Mouse (Mus musculus): ENCODE data around the gene Homer3. TPM values are rescaled to one million over a fixed set of nuclear protein-coding genes. Genes with fewer than 3 reads are reported as not detected.

The Homer3 gene
- polyA plus RNA-seq (2015; fragmentation: Nextera tagmentation; extraction: Ambion mirVana): 34.1 and 37.2 TPM in 2 replicates

DNA sequence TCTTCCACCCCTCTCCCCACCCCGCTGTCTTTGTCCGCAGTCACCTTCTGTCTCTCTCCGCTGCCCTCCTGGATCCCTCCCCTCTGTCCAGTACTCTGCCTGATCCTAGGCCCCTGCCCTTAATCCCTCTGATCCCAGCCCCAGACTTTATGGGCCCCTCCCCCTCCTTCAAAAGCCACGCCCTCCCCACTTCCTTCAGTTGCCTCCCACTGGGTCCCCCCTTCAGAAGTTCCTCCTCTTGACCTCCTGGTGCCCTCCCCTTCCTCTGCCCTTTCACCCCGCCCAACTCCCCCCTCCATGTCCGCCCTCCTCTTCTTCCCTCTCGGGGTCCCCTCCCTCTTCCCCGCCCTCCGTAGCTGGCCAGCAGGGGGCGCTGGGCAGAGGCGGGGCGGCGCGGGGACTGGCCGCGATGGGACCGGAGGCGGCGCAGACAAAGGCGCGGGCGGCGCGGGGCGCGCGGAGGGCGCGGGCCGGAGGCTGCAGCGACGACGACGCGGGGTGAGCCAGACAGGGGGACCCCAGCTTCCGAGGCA, at the start of gene Homer3:
Homer3 (plus strand) TSS at position 225 of the 533 bp plus-strand sequence.
- H3K27ac ChIP-seq (replicated peaks): peak within 1 kb of the TSS; percentile 79
- ATAC-seq (ENCODE audit: extremely low read depth, insufficient number of reproducible peaks, low FRiP score, low TSS enrichment): peak; percentile 77
- peak within 1 kb of the TSS; percentile 75 for H3K4me3 ChIP-seq
- H3K9me3 ChIP-seq: 0 out of 2 replicates have a peak, but pooled peaks cover 3% of the 10 kb centered on the region
- WGBS: 0% methylated on average over 35 of the region's 36 CpGs
- H3K36me3 ChIP-seq: peaks cover 33% of the 10 kb centered on the region
- peak within 1 kb of the TSS; percentile 75 for H3K4me2 ChIP-seq
- peak within 1 kb of the TSS; percentile 95 for H3K9ac ChIP-seq
- H3K4me1 ChIP-seq: peaks cover 56% of the 10 kb centered on the region
- no peaks in the 10 kb centered on the region for H3K27me3 ChIP-seq (replicated peaks)

GRCm38 (mm10) chr8:70233606-70234005, 49.0 kb upstream of the Homer3 start:
- H3K4me2 ChIP-seq: peak overlapping the region; percentile 98
- ATAC-seq (ENCODE audit: extremely low read depth, insufficient number of reproducible peaks, low FRiP score, low TSS enrichment): no peak
- H3K9ac ChIP-seq: peak overlapping the region; percentile 90
- peaks cover 50% of the 10 kb centered on the region for H3K36me3 ChIP-seq
- peak overlapping the region; percentile 76 for H3K4me3 ChIP-seq
- H3K4me1 ChIP-seq: peaks cover 25% of the 10 kb centered on the region
- peak overlapping the region; percentile 93; the same call in 1 of the 2 replicates for H3K27ac ChIP-seq (replicated peaks)
- 6% methylated on average over 13 of the region's 13 CpGs for WGBS
- no peaks in the 10 kb centered on the region for H3K27me3 ChIP-seq (replicated peaks)
- H3K9me3 ChIP-seq: no peaks in the 10 kb centered on the region

GRCm38 (mm10) chr8:70234080-70234780, 48.4 kb upstream of the Homer3 start, which contains the start of the genes Sugp2 and Armc6:
Gene Sugp2 (plus strand): TSS chr8:70234226.
Gene Armc6 (minus strand): TSS chr8:70234466.
- Histone ChIP-seq H3K9me3 (no peaks in the 10 kb centered on the region), H3K27me3 (replicated peaks) (no peaks in the 10 kb centered on the region), H3K36me3 (peaks cover 50% of the 10 kb centered on the region), H3K27ac (replicated peaks) (peak within 1 kb of the TSS; percentile 93), H3K4me1 (peaks cover 25% of the 10 kb centered on the region), H3K4me2 (peak within 1 kb of the TSS; percentile 98), H3K4me3 (peak within 1 kb of the TSS; percentile 76), H3K9ac (peak within 1 kb of the TSS; percentile 90)
- ATAC-seq (ENCODE audit: extremely low read depth, insufficient number of reproducible peaks, low FRiP score, low TSS enrichment): peak; percentile 88
- WGBS: under 1% methylated on average over 67 of the region's 67 CpGs

DNA sequence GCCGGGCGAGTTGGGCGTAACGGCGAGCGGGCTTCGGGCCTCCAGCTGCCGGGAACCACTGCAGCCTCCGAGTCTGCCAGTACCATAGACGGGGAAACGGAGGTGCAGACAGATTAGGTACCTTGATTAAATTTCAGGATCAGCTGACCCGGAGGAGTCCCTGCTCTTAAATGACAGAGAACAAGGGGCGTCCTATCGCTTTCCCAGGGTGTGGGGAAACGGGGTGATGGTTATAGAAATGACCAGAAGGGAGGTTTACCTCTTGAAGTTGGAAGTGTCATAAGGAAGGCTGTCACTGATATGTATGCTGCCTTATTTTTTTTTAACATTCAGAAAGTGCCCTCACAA, 47.9 kb upstream of the Homer3 start:
- Histone ChIP-seq H3K9ac (peak overlapping the region; percentile 90), H3K4me2 (peak overlapping the region; percentile 98), H3K36me3 (peaks cover 50% of the 10 kb centered on the region), H3K9me3 (no peaks in the 10 kb centered on the region), H3K27ac (replicated peaks) (peak overlapping the region; percentile 93), H3K27me3 (replicated peaks) (no peaks in the 10 kb centered on the region), H3K4me1 (peaks cover 25% of the 10 kb centered on the region), H3K4me3 (peak overlapping the region; percentile 76)
- no peak for ATAC-seq (ENCODE audit: extremely low read depth, insufficient number of reproducible peaks, low FRiP score, low TSS enrichment)
- WGBS: 0% methylated on average over 15 of the region's 15 CpGs

DNA sequence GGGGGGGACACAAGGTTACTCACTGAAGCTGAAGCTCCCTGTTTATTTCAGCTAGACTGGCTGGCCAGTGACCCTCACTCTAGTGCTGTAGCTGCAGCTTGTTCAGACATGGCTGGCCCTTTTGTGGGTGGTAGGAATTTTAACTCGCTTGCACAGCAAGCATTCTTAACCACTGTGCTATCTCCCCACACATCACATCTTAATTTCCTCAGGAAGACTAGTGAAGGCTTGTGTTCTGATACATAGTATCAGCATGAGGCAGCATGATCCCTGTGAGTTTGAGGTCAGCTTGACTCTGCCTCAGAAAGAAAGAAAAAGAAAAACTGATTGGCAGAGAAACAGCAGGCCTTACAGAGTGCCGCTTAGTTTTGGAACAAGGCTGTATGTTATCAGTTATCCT, 44.8 kb upstream of the Homer3 start:
- Histone ChIP-seq H3K4me2 (no peak overlapping the region), H3K4me3 (no peak overlapping the region), H3K27ac (replicated peaks) (no peak overlapping the region), H3K4me1 (peaks cover 25% of the 10 kb centered on the region), H3K36me3 (peaks cover 65% of the 10 kb centered on the region), H3K27me3 (replicated peaks) (no peaks in the 10 kb centered on the region), H3K9me3 (no peaks in the 10 kb centered on the region), H3K9ac (no peak overlapping the region)
- ATAC-seq (ENCODE audit: extremely low read depth, insufficient number of reproducible peaks, low FRiP score, low TSS enrichment): no peak
- WGBS: 75% methylated on average over 2 of the region's 2 CpGs

DNA sequence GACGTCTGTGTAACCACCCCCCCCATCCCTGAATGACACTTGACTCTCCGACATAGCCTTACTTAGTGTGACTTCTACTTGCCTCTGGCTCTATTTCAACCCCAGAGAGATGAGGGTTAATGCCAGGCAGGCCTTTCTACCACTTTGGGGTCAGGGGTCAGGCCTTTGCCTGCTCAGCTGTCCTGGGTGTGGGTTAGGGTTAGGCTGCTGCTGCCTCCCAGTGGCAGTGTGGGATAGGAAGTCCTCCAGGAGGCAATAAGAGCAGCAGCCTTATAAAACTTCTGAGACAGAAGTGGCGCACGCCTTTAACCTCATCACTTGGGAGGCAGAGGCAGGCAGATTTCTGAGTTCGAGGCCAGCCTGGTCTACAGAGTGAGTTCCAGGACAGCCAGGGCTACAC, 42.0 kb upstream of the Homer3 start:
- no peak overlapping the region for H3K4me3 ChIP-seq
- H3K27ac ChIP-seq (replicated peaks): no peak overlapping the region
- H3K4me1 ChIP-seq: peaks cover 10% of the 10 kb centered on the region
- no peak overlapping the region for H3K9ac ChIP-seq
- ATAC-seq (ENCODE audit: extremely low read depth, insufficient number of reproducible peaks, low FRiP score, low TSS enrichment): no peak
- no peak overlapping the region for H3K4me2 ChIP-seq
- no peaks in the 10 kb centered on the region for H3K9me3 ChIP-seq
- 90% methylated on average over 5 of the region's 5 CpGs for whole genome bisulfite sequencing
- no peaks in the 10 kb centered on the region for H3K27me3 ChIP-seq (replicated peaks)
- H3K36me3 ChIP-seq: peaks cover 91% of the 10 kb centered on the region

GRCm38 (mm10) chr8:70246622-70247021, 36.0 kb upstream of the Homer3 start:
- WGBS: 86% methylated on average over 6 of the region's 6 CpGs
- Histone ChIP-seq H3K36me3 (peaks cover 98% of the 10 kb centered on the region), H3K9me3 (no peaks in the 10 kb centered on the region), H3K27me3 (replicated peaks) (no peaks in the 10 kb centered on the region), H3K4me2 (no peak overlapping the region), H3K9ac (no peak overlapping the region), H3K4me1 (peaks cover 2% of the 10 kb centered on the region; the same call in 1 of the 2 replicates), H3K27ac (replicated peaks) (no peak overlapping the region), H3K4me3 (no peak overlapping the region)
- no peak for ATAC-seq (ENCODE audit: extremely low read depth, insufficient number of reproducible peaks, low FRiP score, low TSS enrichment)

DNA sequence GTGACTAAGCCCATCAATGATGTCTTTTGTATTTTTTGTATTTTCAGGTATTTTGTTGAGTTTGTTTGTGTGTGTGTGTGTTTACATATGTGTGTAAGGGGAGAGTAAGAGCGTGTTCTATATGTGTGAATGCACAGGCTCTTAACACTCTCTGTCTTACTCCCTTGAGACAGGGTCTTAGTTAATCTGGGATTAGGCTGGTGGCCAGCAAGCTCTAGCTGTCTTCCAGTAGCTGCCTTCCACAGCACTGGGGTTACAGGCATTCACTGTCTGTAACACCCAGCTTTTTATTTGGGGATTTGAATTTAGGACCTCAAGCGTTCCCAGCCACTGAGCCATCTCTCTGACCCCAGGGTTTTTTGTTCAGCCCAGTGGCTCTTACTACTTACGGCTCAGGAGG, 34.8 kb upstream of the Homer3 start:
- Histone ChIP-seq H3K27me3 (replicated peaks) (no peaks in the 10 kb centered on the region), H3K9me3 (no peaks in the 10 kb centered on the region), H3K27ac (replicated peaks) (no peak overlapping the region), H3K9ac (no peak overlapping the region), H3K4me2 (no peak overlapping the region), H3K36me3 (peaks cover 98% of the 10 kb centered on the region), H3K4me1 (peaks cover 2% of the 10 kb centered on the region; the same call in 1 of the 2 replicates), H3K4me3 (no peak overlapping the region)
- no peak for ATAC-seq (ENCODE audit: extremely low read depth, insufficient number of reproducible peaks, low FRiP score, low TSS enrichment)
- 94% methylated on average over 3 of the region's 3 CpGs for WGBS

DNA sequence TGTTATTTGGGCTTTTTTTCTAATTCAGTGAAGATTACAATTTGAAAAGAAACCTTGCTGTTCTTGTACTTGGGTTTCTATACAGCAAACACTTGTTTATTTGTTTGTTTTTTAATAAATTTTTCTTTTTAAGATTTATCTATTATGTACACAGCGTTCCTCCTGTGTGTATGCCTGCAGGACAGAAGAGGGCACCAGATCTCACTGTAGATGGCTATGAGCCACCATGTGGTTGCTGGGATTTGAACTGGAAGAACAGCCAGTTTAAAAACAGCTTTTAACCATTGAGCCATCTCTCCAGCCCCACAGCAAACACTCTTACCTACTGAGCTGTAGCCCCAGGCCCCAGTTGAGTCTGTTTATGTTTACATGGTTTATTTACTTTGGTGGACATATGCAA, 28.0 kb upstream of the Homer3 start:
- WGBS: 79% methylated on average over 1 of the region's 1 CpGs
- Histone ChIP-seq H3K27me3 (replicated peaks) (no peaks in the 10 kb centered on the region), H3K4me1 (peaks cover 16% of the 10 kb centered on the region), H3K4me3 (no peak overlapping the region), H3K36me3 (peaks cover 99% of the 10 kb centered on the region), H3K9me3 (no peaks in the 10 kb centered on the region), H3K9ac (no peak overlapping the region), H3K4me2 (no peak overlapping the region), H3K27ac (replicated peaks) (no peak overlapping the region)
- ATAC-seq (ENCODE audit: extremely low read depth, insufficient number of reproducible peaks, low FRiP score, low TSS enrichment): no peak

GRCm38 (mm10) chr8:70257456-70257855, 25.2 kb upstream of the Homer3 start:
- Histone ChIP-seq H3K27ac (replicated peaks) (no peak overlapping the region), H3K27me3 (replicated peaks) (no peaks in the 10 kb centered on the region), H3K4me1 (peaks cover 16% of the 10 kb centered on the region), H3K4me3 (no peak overlapping the region), H3K9me3 (no peaks in the 10 kb centered on the region), H3K36me3 (peaks cover 99% of the 10 kb centered on the region), H3K4me2 (no peak overlapping the region), H3K9ac (no peak overlapping the region)
- WGBS: 86% methylated on average over 3 of the region's 3 CpGs
- no peak for ATAC-seq (ENCODE audit: extremely low read depth, insufficient number of reproducible peaks, low FRiP score, low TSS enrichment)

GRCm38 (mm10) chr8:70258600-70258999, 24.0 kb upstream of the Homer3 start:
- 71% methylated on average over 5 of the region's 5 CpGs for WGBS
- H3K4me1 ChIP-seq: peaks cover 16% of the 10 kb centered on the region
- no peak for ATAC-seq (ENCODE audit: extremely low read depth, insufficient number of reproducible peaks, low FRiP score, low TSS enrichment)
- peak overlapping the region; percentile 44; the same call in 1 of the 2 replicates for H3K9ac ChIP-seq
- peak overlapping the region; percentile 66 for H3K27ac ChIP-seq (replicated peaks)
- peaks cover 99% of the 10 kb centered on the region for H3K36me3 ChIP-seq
- no peak overlapping the region for H3K4me3 ChIP-seq
- H3K27me3 ChIP-seq (replicated peaks): no peaks in the 10 kb centered on the region
- no peaks in the 10 kb centered on the region for H3K9me3 ChIP-seq
- H3K4me2 ChIP-seq: no peak overlapping the region
